ENCODE assay signal across 19 mouse cellular contexts in the genomic region with DNA sequence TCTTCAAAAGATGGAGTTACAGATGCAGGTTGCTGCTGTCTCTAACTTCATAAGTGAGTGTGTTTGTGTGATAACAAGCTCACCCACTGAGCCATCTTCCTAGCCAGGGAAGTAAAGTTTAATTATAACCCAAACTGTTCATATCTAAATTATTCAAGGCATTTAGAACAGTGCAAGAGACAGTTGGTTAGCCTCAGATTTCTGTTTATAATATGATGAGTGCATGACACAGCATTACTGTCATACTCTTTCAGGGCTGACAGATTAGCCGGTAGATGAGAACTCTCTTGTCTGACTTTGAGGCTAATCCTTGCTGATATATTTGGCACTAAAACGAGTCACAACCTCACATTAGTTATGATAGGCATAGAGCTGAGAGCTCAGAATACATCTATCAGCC.
"Had no signal": no experiment of that assay in that cellular context is flagged by ENCODE, and none has a peak within 500 bp of the region (broad histone marks: within the 10 kb centered on the region; RNA-seq: fewer than 3 reads in every experiment).

No protein-coding gene starts in this region.

- H3K27ac ChIP-seq: kidney, postnatal 0 days; limb, embryonic 13.5 days; liver, embryonic 12.5 days; liver, embryonic 15.5 days; lung, embryonic 15.5 days; midbrain, embryonic 10.5 days; neural tube, embryonic 12.5 days; neural tube, embryonic 15.5 days had no signal

- H3K4me3 ChIP-seq: limb, embryonic 13.5 days; liver, embryonic 12.5 days; liver, embryonic 15.5 days; lung, embryonic 15.5 days; megakaryocyte, embryonic 14.5 days; midbrain, embryonic 10.5 days; neural tube, embryonic 12.5 days; neural tube, embryonic 15.5 days had no signal

- H3K4me1 ChIP-seq: limb, embryonic 13.5 days; liver, embryonic 12.5 days; liver, embryonic 15.5 days; lung, embryonic 15.5 days; megakaryocyte, embryonic 14.5 days; midbrain, embryonic 10.5 days; neural tube, embryonic 12.5 days; neural tube, embryonic 15.5 days had no signal

- H3K36me3 ChIP-seq: limb, embryonic 13.5 days; liver, embryonic 12.5 days; liver, embryonic 15.5 days; lung, embryonic 15.5 days; midbrain, embryonic 10.5 days; neural tube, embryonic 12.5 days; neural tube, embryonic 15.5 days had no signal

- H3K27me3 ChIP-seq: limb, embryonic 13.5 days; liver, embryonic 12.5 days; liver, embryonic 15.5 days; lung, embryonic 15.5 days; megakaryocyte, embryonic 14.5 days; neural tube, embryonic 12.5 days; neural tube, embryonic 15.5 days had no signal

- ATAC-seq: intestine, embryonic 16.5 days; liver, embryonic 12.5 days had no signal

- H3K4me2 ChIP-seq: limb, embryonic 13.5 days; liver, embryonic 12.5 days; liver, embryonic 15.5 days; lung, embryonic 15.5 days; neural tube, embryonic 12.5 days; neural tube, embryonic 15.5 days had no signal

- DNase-seq: kidney, adult 2 months; kidney, postnatal 25 days; left cerebral cortex, postnatal 4 days; liver; lung, adult 18-20 months; lung, postnatal 10 days; lung, postnatal 36 days; thymus, adult 18-20 months; thymus, postnatal 36 days had no signal

- H3K9ac ChIP-seq: limb, embryonic 13.5 days; liver, embryonic 12.5 days; liver, embryonic 15.5 days; lung, embryonic 15.5 days; neural tube, embryonic 12.5 days; neural tube, embryonic 15.5 days had no signal

- H3K9me3 ChIP-seq: limb, embryonic 13.5 days; liver, embryonic 12.5 days; liver, embryonic 15.5 days; lung, embryonic 15.5 days; megakaryocyte, embryonic 14.5 days; midbrain, embryonic 10.5 days; neural tube, embryonic 12.5 days; neural tube, embryonic 15.5 days had no signal
